Mouse (Mus musculus): ENCODE results near the gene Gchfr. TPM values are rescaled to one million over a fixed set of nuclear protein-coding genes. Genes with fewer than 3 reads are reported as not detected.

Gene Gchfr
- polyA plus RNA-seq, 2 experiments, result 35.4 to 80.3 TPM

DNA sequence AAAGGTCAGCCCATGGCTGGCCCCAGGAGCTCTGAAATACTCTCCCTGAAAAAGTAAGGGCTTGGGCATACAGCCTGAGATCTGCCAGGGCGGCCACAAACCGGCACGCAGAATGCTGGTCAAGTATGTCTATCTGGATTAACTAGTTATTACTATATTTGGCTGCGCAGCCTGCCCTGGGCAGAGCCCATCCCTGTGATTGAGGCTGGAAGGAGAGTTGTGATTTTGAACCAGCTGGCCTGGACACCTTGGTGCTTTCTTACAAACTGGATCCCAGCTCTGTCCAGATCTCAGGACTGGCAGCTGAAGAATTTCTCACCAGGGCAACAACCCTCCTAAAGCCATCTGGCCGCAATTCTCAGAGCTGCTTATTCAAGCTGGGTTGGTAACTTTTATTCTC, 26.6 kb downstream of the Gchfr start:
- Histone ChIP-seq H3K9ac (replicated peaks) (no peak overlapping the region), H3K9me3 (ENCODE audit: control insufficient read depth, low read length) (no peaks in the 10 kb centered on the region), H3K27me3 (ENCODE audit: control insufficient read depth, insufficient read depth, low read length) (no peaks in the 10 kb centered on the region), H3K36me3 (replicated peaks; ENCODE audit: control insufficient read depth, insufficient read depth, low read depth) (no peaks in the 10 kb centered on the region), H3K4me1 (replicated peaks; ENCODE audit: control insufficient read depth in 2 of 2, insufficient read depth in 2 of 2, low read length in 1 of 2) (peaks cover 0 to 7% of the 10 kb centered on the region in 2 experiments; a peak in 1 of 4 replicates), H3K27ac (no peak overlapping the region), H3K4me3 (ENCODE audit: insufficient read depth in 1 of 2, low read depth in 2 of 2, low read length in 2 of 2) (no peak overlapping the region), H3K4me2 (ENCODE audit: low read depth) (no peak overlapping the region)
- WGBS (ENCODE audit: insufficient replicate concordance), result 82% methylated on average over 5 of the region's 5 CpGs
- no peak for TF ChIP-seq EP300 (IDR thresholded peaks at IDR 0.05; ENCODE audit: low read depth)
- TF ChIP-seq CTCF (IDR thresholded peaks at IDR 0.05; ENCODE audit: low read depth), result no peak
- DNase-seq (ENCODE audit: low read depth in 3 of 3, low spot score in 3 of 3) (no peak), ATAC-seq (ENCODE audit: insufficient read depth) (no peak)

DNA sequence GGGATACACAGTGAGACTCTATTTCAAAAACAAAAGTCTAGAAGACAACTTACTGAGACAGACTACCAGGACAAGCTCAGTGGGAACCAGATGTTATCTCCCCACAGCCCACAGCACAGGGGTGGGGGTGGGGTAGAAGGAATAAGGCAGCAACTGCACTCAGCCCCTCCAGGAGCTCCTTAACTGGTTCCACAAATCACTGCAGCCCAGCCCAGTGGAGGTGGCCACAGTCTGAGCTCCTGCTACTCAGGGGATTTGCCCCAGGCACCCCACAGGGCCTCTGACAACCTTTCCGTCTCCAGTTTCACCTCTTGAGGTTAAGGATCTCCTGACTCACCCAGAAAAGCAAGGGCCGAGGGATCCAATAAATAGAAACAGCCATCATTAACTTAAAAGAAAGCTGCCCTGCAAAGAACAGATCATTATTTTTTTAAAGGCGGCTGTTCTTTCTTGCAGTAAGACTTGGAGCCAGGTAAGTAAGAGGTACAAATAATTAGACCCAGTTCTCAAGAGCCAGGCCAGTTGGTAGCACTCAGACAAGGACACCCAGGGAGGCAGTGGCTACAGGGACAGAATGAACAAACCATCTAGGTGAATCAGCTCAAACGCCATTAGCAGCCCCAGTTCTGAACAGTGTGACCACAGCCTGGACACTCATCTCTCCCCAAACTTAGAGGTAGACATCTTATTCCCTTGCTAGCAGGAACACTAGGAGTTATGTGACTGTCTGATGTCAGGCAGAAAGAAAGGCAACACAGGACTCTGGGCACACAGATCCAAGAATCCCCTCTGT, 28.9 kb downstream of the Gchfr start:
- DNase-seq (ENCODE audit: low read depth in 3 of 3, low spot score in 3 of 3), result no peak
- Histone ChIP-seq H3K4me3 (ENCODE audit: insufficient read depth in 1 of 2, low read depth in 2 of 2, low read length in 2 of 2) (no peak overlapping the region), H3K36me3 (replicated peaks; ENCODE audit: control insufficient read depth, insufficient read depth, low read depth) (no peaks in the 10 kb centered on the region), H3K4me1 (replicated peaks; ENCODE audit: control insufficient read depth in 2 of 2, insufficient read depth in 2 of 2, low read length in 1 of 2) (peaks cover 0 to 6% of the 10 kb centered on the region in 2 experiments; a peak in 1 of 4 replicates), H3K9ac (replicated peaks) (no peak overlapping the region), H3K4me2 (ENCODE audit: low read depth) (no peak overlapping the region), H3K27me3 (ENCODE audit: control insufficient read depth, insufficient read depth, low read length) (no peaks in the 10 kb centered on the region), H3K9me3 (ENCODE audit: control insufficient read depth, low read length) (no peaks in the 10 kb centered on the region), H3K27ac (no peak overlapping the region)
- TF ChIP-seq CTCF (IDR thresholded peaks at IDR 0.05; ENCODE audit: low read depth) (no peak), EP300 (IDR thresholded peaks at IDR 0.05; ENCODE audit: low read depth) (no peak)
- no peak for ATAC-seq (ENCODE audit: insufficient read depth)
- 62% methylated on average over 4 of the region's 4 CpGs for WGBS (ENCODE audit: insufficient replicate concordance)

DNA sequence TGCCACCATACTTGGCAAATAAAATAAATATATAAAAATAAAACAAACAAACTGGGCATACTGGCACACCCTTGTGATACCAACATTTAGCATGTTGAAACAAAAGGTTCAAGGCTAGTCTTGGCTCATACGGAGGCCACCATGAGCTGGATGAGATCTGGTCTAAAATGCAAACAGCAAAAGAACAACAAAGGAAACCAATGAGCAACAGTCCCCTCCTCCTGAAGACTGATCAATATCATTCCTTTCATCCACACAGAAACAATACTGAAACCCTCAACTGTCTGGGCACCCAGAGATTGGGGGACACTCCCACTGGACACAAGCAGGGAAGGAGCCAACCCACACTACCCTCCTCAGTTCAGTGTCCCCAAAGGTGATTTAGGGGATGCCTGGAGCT, 29.9 kb downstream of the Gchfr start:
- no peaks in the 10 kb centered on the region for H3K36me3 ChIP-seq (replicated peaks; ENCODE audit: control insufficient read depth, insufficient read depth, low read depth)
- TF ChIP-seq EP300 (IDR thresholded peaks at IDR 0.05; ENCODE audit: low read depth) (no peak), CTCF (IDR thresholded peaks at IDR 0.05; ENCODE audit: low read depth) (no peak)

GRCm38 (mm10) chr2:119198049-119198448, 30.5 kb downstream of the Gchfr start:
- WGBS (ENCODE audit: insufficient replicate concordance), result 48% methylated on average over 1 of the region's 1 CpGs
- Histone ChIP-seq H3K4me3 (ENCODE audit: insufficient read depth in 1 of 2, low read depth in 2 of 2, low read length in 2 of 2) (no peak overlapping the region), H3K4me2 (ENCODE audit: low read depth) (no peak overlapping the region), H3K4me1 (replicated peaks; ENCODE audit: control insufficient read depth in 2 of 2, insufficient read depth in 2 of 2, low read length in 1 of 2) (peaks cover 0 to 6% of the 10 kb centered on the region in 2 experiments; a peak in 1 of 4 replicates), H3K36me3 (replicated peaks; ENCODE audit: control insufficient read depth, insufficient read depth, low read depth) (no peaks in the 10 kb centered on the region), H3K27ac (no peak overlapping the region), H3K27me3 (ENCODE audit: control insufficient read depth, insufficient read depth, low read length) (no peaks in the 10 kb centered on the region), H3K9ac (replicated peaks) (no peak overlapping the region), H3K9me3 (ENCODE audit: control insufficient read depth, low read length) (no peaks in the 10 kb centered on the region)
- DNase-seq (ENCODE audit: low read depth in 3 of 3, low spot score in 3 of 3) (no peak), ATAC-seq (ENCODE audit: insufficient read depth) (no peak)
- TF ChIP-seq CTCF (IDR thresholded peaks at IDR 0.05; ENCODE audit: low read depth), result no peak
- TF ChIP-seq EP300 (IDR thresholded peaks at IDR 0.05; ENCODE audit: low read depth), result no peak

More for the DNA sequence above, 29.9 kb downstream of the Gchfr start:
- ATAC-seq (ENCODE audit: insufficient read depth) (no peak), DNase-seq (ENCODE audit: low read depth in 3 of 3, low spot score in 3 of 3) (no peak)
- WGBS (ENCODE audit: insufficient replicate concordance), result 70% methylated on average over 1 of the region's 1 CpGs
- no peaks in the 10 kb centered on the region for H3K27me3 ChIP-seq (ENCODE audit: control insufficient read depth, insufficient read depth, low read length)
- H3K9me3 ChIP-seq (ENCODE audit: control insufficient read depth, low read length), result no peaks in the 10 kb centered on the region
- H3K4me3 ChIP-seq (ENCODE audit: insufficient read depth in 1 of 2, low read depth in 2 of 2, low read length in 2 of 2), result no peak overlapping the region
- H3K4me2 ChIP-seq (ENCODE audit: low read depth), result no peak overlapping the region
- H3K9ac ChIP-seq (replicated peaks), result no peak overlapping the region
- peaks cover 0 to 6% of the 10 kb centered on the region in 2 experiments; a peak in 1 of 4 replicates for H3K4me1 ChIP-seq (replicated peaks; ENCODE audit: control insufficient read depth in 2 of 2, insufficient read depth in 2 of 2, low read length in 1 of 2)
- H3K27ac ChIP-seq, result no peak overlapping the region

GRCm38 (mm10) chr2:119198934-119199333, 31.4 kb downstream of the Gchfr start:
- Histone ChIP-seq H3K27ac (no peak overlapping the region), H3K9ac (replicated peaks) (no peak overlapping the region), H3K4me3 (ENCODE audit: insufficient read depth in 1 of 2, low read depth in 2 of 2, low read length in 2 of 2) (no peak overlapping the region), H3K27me3 (ENCODE audit: control insufficient read depth, insufficient read depth, low read length) (no peaks in the 10 kb centered on the region), H3K36me3 (replicated peaks; ENCODE audit: control insufficient read depth, insufficient read depth, low read depth) (no peaks in the 10 kb centered on the region), H3K4me2 (ENCODE audit: low read depth) (no peak overlapping the region), H3K4me1 (replicated peaks; ENCODE audit: control insufficient read depth in 2 of 2, insufficient read depth in 2 of 2, low read length in 1 of 2) (peaks cover 0 to 6% of the 10 kb centered on the region in 2 experiments; a peak in 1 of 4 replicates), H3K9me3 (ENCODE audit: control insufficient read depth, low read length) (no peaks in the 10 kb centered on the region)
- 71% methylated on average over 3 of the region's 3 CpGs for WGBS (ENCODE audit: insufficient replicate concordance)
- no peak for DNase-seq (ENCODE audit: low read depth in 3 of 3, low spot score in 3 of 3)
- TF ChIP-seq CTCF (IDR thresholded peaks at IDR 0.05; ENCODE audit: low read depth), result no peak
- no peak for TF ChIP-seq EP300 (IDR thresholded peaks at IDR 0.05; ENCODE audit: low read depth)
- ATAC-seq (ENCODE audit: insufficient read depth), result no peak
